Comparison of ENCODE assay signal across 8 mouse cellular contexts in the genomic region with DNA sequence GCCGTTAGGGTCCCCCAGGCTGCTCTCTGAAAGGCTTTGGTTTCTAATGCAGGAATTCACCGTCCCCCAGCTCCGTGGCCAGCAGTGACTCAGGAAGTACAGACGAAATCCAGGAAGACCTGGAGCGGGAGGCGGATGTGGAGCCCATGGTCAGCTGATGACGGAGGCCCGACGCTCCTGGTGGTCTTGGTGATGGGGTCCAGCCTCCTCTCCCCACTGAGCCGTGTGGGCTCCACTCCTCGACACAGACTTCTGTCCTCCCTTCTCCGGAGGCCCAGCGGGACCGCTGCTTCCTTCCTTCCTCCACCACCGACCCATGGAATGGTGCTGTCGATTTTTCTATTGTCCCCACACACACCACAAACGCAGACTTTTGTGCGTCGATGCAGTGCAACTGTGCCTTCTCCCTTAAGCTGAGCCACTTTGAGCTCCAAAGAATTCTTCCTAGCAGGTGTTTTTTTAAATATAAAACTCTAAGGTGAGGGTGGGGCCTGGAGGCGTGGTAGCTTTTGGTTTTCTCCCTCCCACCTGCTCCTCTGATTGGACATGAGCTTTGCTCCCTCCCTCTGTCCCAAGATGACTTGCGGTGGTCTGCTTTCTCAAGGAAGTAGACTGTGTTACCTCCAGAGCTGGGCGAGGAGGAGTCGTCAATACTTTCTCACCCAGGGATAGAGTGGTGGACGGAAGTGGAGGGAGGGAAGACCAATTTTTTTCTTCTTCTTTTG. TPM values are rescaled to one million over a fixed set of nuclear protein-coding genes. Genes with fewer than 3 reads are reported as not detected.
DNase-seq lines count a peak whose midpoint lies in the region; ATAC-seq lines count a peak whose summit lies in the region.

No protein-coding gene starts in this region.

- H3K36me3 ChIP-seq in heart, embryonic 10.5 days, result peaks cover 47% of the 10 kb centered on the region
- H3K36me3 ChIP-seq in kidney, embryonic 15.5 days, result peaks cover 38% of the 10 kb centered on the region

- peak; percentile 85 for DNase-seq in CD4-positive helper T cell, adult 2 months (ENCODE audit: low read depth, low spot score)
- peak; percentile 89 for DNase-seq in heart, embryonic 10.5 days (ENCODE audit: low spot score)
- peak; percentile 87 for DNase-seq in lung, postnatal 36 days
- DNase-seq in spleen, postnatal 10 days (ENCODE audit: low spot score in 2 of 2), result peak; percentile 46 to 74
- no peak for DNase-seq in layer of hippocampus, adult 11-12 months (ENCODE audit: low spot score)
- DNase-seq in right cerebral cortex, adult 18-20 months, result no peak

- no peaks in the 10 kb centered on the region for H3K4me1 ChIP-seq in brown adipose tissue, adult 24 weeks (ENCODE audit: control insufficient read depth, insufficient read depth, insufficient read length, low read length)
- peaks cover 23% of the 10 kb centered on the region for H3K4me1 ChIP-seq in heart, embryonic 10.5 days
- H3K4me1 ChIP-seq in kidney, embryonic 15.5 days, result peaks cover 31% of the 10 kb centered on the region

- 0 out of 2 replicates have a peak, but pooled peaks cover 5% of the 10 kb centered on the region for H3K9me3 ChIP-seq in heart, embryonic 10.5 days
- no peaks in the 10 kb centered on the region for H3K9me3 ChIP-seq in kidney, embryonic 15.5 days (replicated peaks)

- H3K27me3 ChIP-seq in heart, embryonic 10.5 days (ENCODE audit: insufficient read depth, poor library complexity, severe bottlenecking), result no peaks in the 10 kb centered on the region
- H3K27me3 ChIP-seq in kidney, embryonic 15.5 days, result no peaks in the 10 kb centered on the region

- peak overlapping the region; percentile 58 for H3K4me3 ChIP-seq in brown adipose tissue, adult 24 weeks (ENCODE audit: insufficient read depth, low read depth, low read length)
- peak overlapping the region; percentile 63 for H3K4me3 ChIP-seq in heart, embryonic 10.5 days
- peak overlapping the region; percentile 49 for H3K4me3 ChIP-seq in kidney, embryonic 15.5 days (replicated peaks)

- peak overlapping the region; percentile 51 for H3K9ac ChIP-seq in kidney, embryonic 15.5 days

- H3K27ac ChIP-seq in brown adipose tissue, adult 24 weeks (replicated peaks; ENCODE audit: low read depth, low read length), result peak overlapping the region; percentile 68
- peak overlapping the region; percentile 89 for H3K27ac ChIP-seq in heart, embryonic 10.5 days
- H3K27ac ChIP-seq in kidney, embryonic 15.5 days, result peak overlapping the region; percentile 87

- H3K4me2 ChIP-seq in kidney, embryonic 15.5 days, result peak overlapping the region; percentile 67

- peak; percentile 83 for ATAC-seq in kidney, embryonic 15.5 days (replicated peaks; ENCODE audit: low FRiP score)

- WGBS in heart, embryonic 10.5 days, result 10% methylated on average over 24 of the region's 24 CpGs
- 11% methylated on average over 24 of the region's 24 CpGs for WGBS in kidney, embryonic 15.5 days

RNA-seq across cellular contexts. Expression of a gene that starts 6.2 kb away (rescaled TPM):
- 72.9 and 74.8 TPM in 2 replicates for polyA plus RNA-seq in brown adipose tissue, adult 24 weeks (2012; ENCODE audit: insufficient read depth, insufficient read length, missing spikeins)
- 28.0 and 28.3 TPM in 2 replicates for polyA plus RNA-seq in heart, embryonic 10.5 days (2016; fragmentation: Nextera tagmentation; extraction: Ambion mirVana)
- polyA plus RNA-seq in kidney, embryonic 15.5 days (2015; fragmentation: Nextera tagmentation; extraction: Ambion mirVana), result 80.5 and 85.0 TPM in 2 replicates

RNA-seq across cellular contexts. Expression of a gene that starts 13.5 kb away (rescaled TPM):
- not detected in 2 replicates for polyA plus RNA-seq in brown adipose tissue, adult 24 weeks (2012; ENCODE audit: insufficient read depth, insufficient read length, missing spikeins)
- not detected in 2 replicates for polyA plus RNA-seq in heart, embryonic 10.5 days (2016; fragmentation: Nextera tagmentation; extraction: Ambion mirVana)
- polyA plus RNA-seq in kidney, embryonic 15.5 days (2015; fragmentation: Nextera tagmentation; extraction: Ambion mirVana), result not detected in 2 replicates

RNA-seq across cellular contexts. Expression of a gene that starts 36.9 kb away (rescaled TPM):
- not detected in 2 replicates for polyA plus RNA-seq in brown adipose tissue, adult 24 weeks (2012; ENCODE audit: insufficient read depth, insufficient read length, missing spikeins)
- polyA plus RNA-seq in heart, embryonic 10.5 days (2016; fragmentation: Nextera tagmentation; extraction: Ambion mirVana), result not detected in 2 replicates
- not detected in 2 replicates for polyA plus RNA-seq in kidney, embryonic 15.5 days (2015; fragmentation: Nextera tagmentation; extraction: Ambion mirVana)

Comparison
In these comparisons a context has a peak if more than half of its experiments do, and no peak if none do; other contexts are left out.
1. DNase-seq: peak in CD4-positive helper T cell, adult 2 months (single experiment), heart, embryonic 10.5 days (single experiment), lung, postnatal 36 days (single experiment) and spleen, postnatal 10 days (2 of 2); none in layer of hippocampus, adult 11-12 months (single experiment) and right cerebral cortex, adult 18-20 months (single experiment).
2. Peak in every context shown above with its lines, with median percentiles within 50 percentile points of each other: H3K27ac ChIP-seq and H3K4me3 ChIP-seq.